Mouse (Mus musculus) midbrain, embryonic 13.5 days (tissue): ENCODE data around the gene Slc16a2. TPM values are rescaled to one million over a fixed set of nuclear protein-coding genes. Genes with fewer than 3 reads are reported as not detected.

Experiments
- ATAC-seq: fragments of 200-750 bp; cut with Nextera tagmentation; 2 replicates; pipeline ENCODE4 v1.8.0; 2017; ENCODE audit warnings: mild to moderate bottlenecking, moderate TSS enrichment, moderate library complexity
- H3K27ac ChIP-seq: fragments of 300-500 bp; sonication (generic); 2 replicates; pipeline ENCODE4 v1.5.1; 2015; ENCODE audit warnings: inconsistent platforms, mild to moderate bottlenecking, moderate library complexity
- H3K27me3 ChIP-seq: fragments of 300-500 bp; sonication (generic); 2 replicates; pipeline ENCODE4 v1.6.1; 2015; ENCODE audit warnings: mild to moderate bottlenecking, inconsistent platforms
- H3K36me3 ChIP-seq: fragments of 300-500 bp; sonication (generic); 2 replicates; pipeline ENCODE4 v1.6.1; 2015; ENCODE audit warnings: mild to moderate bottlenecking, inconsistent platforms
- H3K4me1 ChIP-seq: fragments of 300-500 bp; sonication (generic); replicated peaks from 2 replicates; pipeline ENCODE4 v1.6.1; 2015; ENCODE audit warnings: inconsistent platforms
- H3K4me2 ChIP-seq: fragments of 300-500 bp; sonication (generic); replicated peaks from 2 replicates; pipeline ENCODE4 v1.6.1; 2015; ENCODE audit warnings: moderate library complexity, mild to moderate bottlenecking, inconsistent platforms
- H3K4me3 ChIP-seq: fragments of 300-500 bp; sonication (generic); replicated peaks from 2 replicates; pipeline ENCODE4 v1.5.1; 2015; ENCODE audit warnings: mild to moderate bottlenecking, inconsistent platforms
- H3K9ac ChIP-seq: fragments of 300-500 bp; sonication (generic); replicated peaks from 2 replicates; pipeline ENCODE4 v1.6.1; 2015; ENCODE audit warnings: mild to moderate bottlenecking, inconsistent platforms
- H3K9me3 ChIP-seq: fragments of 300-500 bp; sonication (generic); 2 replicates; pipeline ENCODE4 v1.6.1; 2016; ENCODE audit warnings: mild to moderate bottlenecking, inconsistent platforms
- WGBS: fragments of 180-500 bp; shearing (Covaris S2); methylation state at CpG from one replicate; pipeline ENCODE4 v1.1.7; 2015; 5-methylcytosine and 5-hydroxymethylcytosine counted together
- polyA plus RNA-seq: library from polyadenylated mRNA; unstranded; fragments of >200 nt; fragmentation: Nextera tagmentation; extraction: Ambion mirVana; gene quantifications from 2 replicates; pipeline ENCODE4 v1.2.1, GENCODE M21; 2015

Gene Slc16a2
- polyA plus RNA-seq, 1 experiment from 2014 or later = 23.3 TPM

DNA sequence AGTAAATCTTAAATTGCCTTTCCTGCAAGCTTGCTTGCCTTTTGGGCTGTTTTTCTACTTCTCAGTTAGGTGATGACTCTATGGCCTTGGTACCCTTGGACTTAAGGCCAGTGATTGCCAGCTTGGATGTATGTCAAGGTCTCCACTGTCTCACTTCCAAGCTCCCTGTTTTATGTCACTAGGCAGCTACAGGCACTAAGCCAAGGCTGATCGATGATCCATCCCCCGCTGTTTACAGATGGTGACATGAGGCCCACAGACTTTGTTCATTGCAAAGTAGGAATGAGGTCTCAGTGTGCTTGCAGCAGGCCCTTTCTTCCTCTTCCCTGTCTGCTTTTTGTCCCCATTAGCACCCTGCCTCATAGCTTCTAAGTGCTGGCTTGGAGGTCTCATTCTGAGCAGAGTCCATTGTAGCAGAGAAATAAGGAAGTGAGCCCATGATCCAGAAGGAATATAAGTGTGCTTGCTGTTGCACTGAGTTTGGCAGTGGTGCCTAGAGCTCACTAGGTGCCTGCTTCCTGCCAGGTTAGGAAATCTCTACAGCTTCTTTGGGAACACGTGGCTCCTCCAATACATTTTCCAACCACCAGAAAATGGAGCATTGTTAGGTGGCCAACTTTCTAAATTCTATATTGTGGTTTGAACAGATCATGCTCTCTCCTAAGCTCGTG lies 89.6 kb downstream of the Slc16a2 start:
- ATAC-seq = no peak
- H3K9me3 ChIP-seq = no peaks in the 10 kb centered on the region
- WGBS = 79% methylated on average over 4 of the region's 4 CpGs
- H3K36me3 ChIP-seq = no peaks in the 10 kb centered on the region
- no peak overlapping the region for H3K27ac ChIP-seq
- H3K4me2 ChIP-seq = no peak overlapping the region
- H3K4me1 ChIP-seq = 0 out of 2 replicates have a peak, but pooled peaks cover 2% of the 10 kb centered on the region
- no peak overlapping the region for H3K9ac ChIP-seq
- peaks cover 81% of the 10 kb centered on the region for H3K27me3 ChIP-seq
- no peak overlapping the region for H3K4me3 ChIP-seq

DNA sequence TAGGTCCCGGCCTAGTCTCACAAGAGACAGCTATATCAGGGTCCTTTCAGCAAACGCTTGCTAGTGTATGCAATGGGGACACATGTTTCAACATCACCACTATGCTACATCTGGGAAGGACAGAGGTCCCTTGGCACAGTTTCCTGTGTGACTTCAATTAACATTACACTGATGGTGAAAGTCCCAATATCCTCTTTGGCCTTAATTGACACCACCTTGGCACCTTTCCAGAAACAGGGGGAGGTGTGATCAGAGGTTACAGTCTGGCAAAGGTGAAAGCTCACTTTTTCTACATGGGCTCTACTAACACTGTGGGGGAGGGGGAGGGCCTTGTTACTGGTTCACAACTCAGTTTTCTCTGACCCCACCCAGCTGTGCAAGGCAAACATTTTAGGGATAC lies 99.3 kb downstream of the Slc16a2 start:
- H3K36me3 ChIP-seq = no peaks in the 10 kb centered on the region
- no peak overlapping the region for H3K4me2 ChIP-seq
- no peak overlapping the region for H3K4me3 ChIP-seq
- peaks cover 87% of the 10 kb centered on the region for H3K27me3 ChIP-seq
- 77% methylated on average over 2 of the region's 2 CpGs for WGBS
- peaks cover 5% of the 10 kb centered on the region; the same call in 1 of the 2 replicates for H3K4me1 ChIP-seq
- no peak for ATAC-seq
- H3K27ac ChIP-seq = no peak overlapping the region
- no peak overlapping the region for H3K9ac ChIP-seq
- H3K9me3 ChIP-seq = no peaks in the 10 kb centered on the region

DNA sequence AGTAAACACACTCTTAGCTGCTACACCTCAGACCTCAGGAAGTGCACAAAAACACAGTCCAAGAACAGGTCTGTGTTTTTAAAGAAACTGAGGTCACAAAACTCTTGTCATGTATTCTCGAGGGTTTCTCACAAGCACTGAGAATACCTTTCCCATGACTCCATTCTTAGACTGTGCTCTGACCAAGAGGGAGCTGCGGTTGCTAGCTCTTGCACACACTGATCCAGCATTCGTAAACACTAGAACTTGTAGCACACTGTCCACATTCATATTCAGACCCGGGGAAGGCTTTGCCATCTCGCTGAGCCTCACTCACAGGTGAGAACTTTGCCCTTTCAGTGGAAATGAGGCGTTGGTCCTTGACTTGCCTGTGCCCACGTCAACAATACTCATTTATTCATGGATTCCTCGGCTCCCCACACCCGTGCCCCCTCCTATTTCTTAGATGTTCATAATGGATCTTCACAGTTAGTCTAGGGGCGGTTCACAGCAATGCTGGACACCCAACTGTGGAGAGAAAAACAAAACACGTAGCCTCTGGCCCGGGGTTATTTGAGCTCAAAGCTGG lies 102.1 kb downstream of the Slc16a2 start:
- no peak overlapping the region for H3K4me2 ChIP-seq
- 42% methylated on average over 12 of the region's 12 CpGs for WGBS
- no peak overlapping the region for H3K4me3 ChIP-seq
- H3K9ac ChIP-seq = no peak overlapping the region
- no peak for ATAC-seq
- peaks cover 81% of the 10 kb centered on the region for H3K27me3 ChIP-seq
- no peak overlapping the region for H3K27ac ChIP-seq
- H3K4me1 ChIP-seq = peaks cover 5% of the 10 kb centered on the region; the same call in 1 of the 2 replicates
- H3K36me3 ChIP-seq = no peaks in the 10 kb centered on the region
- no peaks in the 10 kb centered on the region for H3K9me3 ChIP-seq

DNA sequence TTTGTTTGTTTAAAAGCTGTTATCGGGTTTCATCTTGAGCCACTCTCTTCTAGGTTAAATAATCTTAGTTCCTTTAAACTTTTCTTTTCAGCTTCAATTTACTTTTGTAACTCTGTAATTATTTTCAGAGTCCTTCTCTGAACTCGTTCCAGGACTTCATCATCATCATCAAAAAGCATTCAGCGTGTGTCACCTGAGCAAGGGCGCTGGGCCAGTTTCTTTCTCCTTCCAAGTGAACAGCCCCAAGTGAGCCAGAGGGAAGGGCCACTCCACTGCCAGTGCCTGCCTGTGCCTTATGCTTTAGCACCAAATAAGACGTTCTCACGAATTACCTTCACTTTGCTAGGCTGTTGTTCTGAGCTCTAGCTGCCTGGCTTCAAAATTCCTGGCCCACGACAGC lies 108.9 kb downstream of the Slc16a2 start:
- Histone ChIP-seq H3K36me3 (no peaks in the 10 kb centered on the region), H3K9ac (no peak overlapping the region), H3K4me2 (no peak overlapping the region), H3K4me1 (no peaks in the 10 kb centered on the region), H3K9me3 (no peaks in the 10 kb centered on the region), H3K27me3 (peaks cover 83% of the 10 kb centered on the region), H3K27ac (no peak overlapping the region), H3K4me3 (no peak overlapping the region)
- WGBS = 54% methylated on average over 7 of the region's 7 CpGs
- ATAC-seq = no peak

DNA sequence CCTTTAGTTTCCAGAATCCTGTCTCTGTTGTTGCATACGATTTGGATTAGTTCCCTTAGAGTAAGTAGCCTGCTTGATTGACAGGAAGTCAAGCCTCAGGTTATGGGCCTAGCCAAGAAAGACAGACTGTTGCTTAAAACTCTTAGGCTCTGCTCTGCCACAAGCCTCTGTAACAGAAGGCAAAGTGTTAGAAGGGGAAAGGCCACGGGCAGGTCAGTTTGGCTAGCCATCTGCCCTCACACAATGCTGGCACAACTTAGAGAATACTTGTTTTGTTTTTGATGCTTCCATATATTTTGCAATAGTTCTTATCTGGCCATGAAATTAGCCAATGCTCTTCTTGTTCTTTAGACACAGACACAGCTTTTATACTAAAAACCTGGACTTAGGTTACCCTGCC lies 112.1 kb downstream of the Slc16a2 start:
- 67% methylated on average over 2 of the region's 2 CpGs for WGBS
- H3K4me2 ChIP-seq = no peak overlapping the region
- H3K9ac ChIP-seq = no peak overlapping the region
- no peak overlapping the region for H3K27ac ChIP-seq
- peaks cover 95% of the 10 kb centered on the region for H3K27me3 ChIP-seq
- H3K36me3 ChIP-seq = no peaks in the 10 kb centered on the region
- H3K4me3 ChIP-seq = no peak overlapping the region
- no peak for ATAC-seq
- H3K4me1 ChIP-seq = no peaks in the 10 kb centered on the region
- no peaks in the 10 kb centered on the region for H3K9me3 ChIP-seq

DNA sequence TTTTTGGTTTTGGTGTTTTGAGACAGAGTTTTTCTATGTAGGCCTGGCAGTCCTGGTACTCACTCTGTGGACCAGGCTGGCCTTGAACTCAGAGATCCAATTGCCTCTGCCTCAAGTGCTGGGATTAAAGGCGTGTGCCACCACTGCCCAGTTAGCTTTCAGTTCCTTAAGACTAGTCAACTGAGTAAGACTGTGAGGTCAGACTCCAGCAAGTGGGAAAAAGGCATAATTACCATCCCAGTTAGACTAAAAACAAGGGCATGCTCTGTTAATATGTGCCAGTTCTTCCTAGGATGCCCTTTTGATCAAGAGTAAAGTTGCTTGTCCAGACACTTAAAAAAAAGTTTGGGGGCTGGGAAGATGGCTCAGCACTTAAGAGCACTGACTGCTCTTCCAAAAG lies 113.2 kb downstream of the Slc16a2 start:
- Histone ChIP-seq H3K4me2 (no peak overlapping the region), H3K4me3 (no peak overlapping the region), H3K9me3 (no peaks in the 10 kb centered on the region), H3K9ac (no peak overlapping the region), H3K36me3 (no peaks in the 10 kb centered on the region), H3K27me3 (peaks cover 97% of the 10 kb centered on the region), H3K4me1 (0 out of 2 replicates have a peak, but pooled peaks cover 5% of the 10 kb centered on the region), H3K27ac (no peak overlapping the region)
- ATAC-seq = no peak
- 68% methylated on average over 1 of the region's 1 CpGs for WGBS

DNA sequence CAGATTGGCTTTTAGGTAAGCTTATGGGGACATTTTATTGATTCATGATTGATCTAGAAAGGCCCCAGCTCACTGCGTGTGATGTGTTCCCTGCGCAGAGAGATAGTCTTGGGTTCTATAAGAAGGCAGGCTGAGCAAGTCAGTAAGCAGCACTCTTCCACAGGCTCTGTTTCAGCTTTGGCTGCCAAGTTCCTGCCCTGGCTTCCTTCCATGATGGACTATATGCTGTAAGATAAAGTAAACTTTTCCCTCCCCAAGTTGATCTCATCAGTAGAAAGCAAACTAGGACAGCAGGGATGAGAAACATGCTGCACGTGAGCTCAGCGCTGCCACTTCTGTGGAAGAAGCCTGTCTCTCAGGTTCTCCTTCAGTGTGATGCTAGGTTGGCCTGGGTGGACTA lies 117.2 kb downstream of the Slc16a2 start:
- H3K4me1 ChIP-seq = 0 out of 2 replicates have a peak, but pooled peaks cover 5% of the 10 kb centered on the region
- no peak overlapping the region for H3K4me3 ChIP-seq
- H3K9me3 ChIP-seq = no peaks in the 10 kb centered on the region
- WGBS = 92% methylated on average over 4 of the region's 4 CpGs
- H3K9ac ChIP-seq = no peak overlapping the region
- no peak overlapping the region for H3K4me2 ChIP-seq
- H3K27ac ChIP-seq = no peak overlapping the region
- H3K27me3 ChIP-seq = peaks cover 97% of the 10 kb centered on the region
- ATAC-seq = no peak
- H3K36me3 ChIP-seq = no peaks in the 10 kb centered on the region

DNA sequence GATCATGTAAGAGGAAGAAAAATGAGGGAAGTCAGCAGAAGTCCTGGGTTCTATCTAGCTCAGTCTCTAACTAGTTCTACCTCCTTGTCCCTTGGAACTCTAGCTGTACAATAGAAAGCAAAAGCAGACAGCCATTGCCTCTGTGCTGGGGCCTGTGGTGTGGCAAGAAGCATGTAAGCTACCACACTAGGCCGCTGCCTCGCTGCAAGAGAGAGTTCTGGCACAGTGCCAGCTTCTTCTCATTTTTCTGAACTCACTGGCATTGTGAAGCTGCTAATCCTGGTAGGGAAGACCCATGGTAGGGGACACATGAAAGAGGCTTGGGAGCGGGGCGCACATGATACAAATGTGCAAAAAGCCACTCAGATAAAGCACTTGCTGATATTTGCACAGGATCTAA lies 117.8 kb downstream of the Slc16a2 start:
- WGBS = 42% methylated on average over 4 of the region's 4 CpGs
- H3K27me3 ChIP-seq = peaks cover 97% of the 10 kb centered on the region
- peak; percentile 60; the same call in 1 of the 2 replicates for ATAC-seq
- H3K4me2 ChIP-seq = no peak overlapping the region
- H3K36me3 ChIP-seq = no peaks in the 10 kb centered on the region
- no peak overlapping the region for H3K9ac ChIP-seq
- no peak overlapping the region for H3K27ac ChIP-seq
- H3K4me3 ChIP-seq = no peak overlapping the region
- 0 out of 2 replicates have a peak, but pooled peaks cover 5% of the 10 kb centered on the region for H3K4me1 ChIP-seq
- no peaks in the 10 kb centered on the region for H3K9me3 ChIP-seq

DNA sequence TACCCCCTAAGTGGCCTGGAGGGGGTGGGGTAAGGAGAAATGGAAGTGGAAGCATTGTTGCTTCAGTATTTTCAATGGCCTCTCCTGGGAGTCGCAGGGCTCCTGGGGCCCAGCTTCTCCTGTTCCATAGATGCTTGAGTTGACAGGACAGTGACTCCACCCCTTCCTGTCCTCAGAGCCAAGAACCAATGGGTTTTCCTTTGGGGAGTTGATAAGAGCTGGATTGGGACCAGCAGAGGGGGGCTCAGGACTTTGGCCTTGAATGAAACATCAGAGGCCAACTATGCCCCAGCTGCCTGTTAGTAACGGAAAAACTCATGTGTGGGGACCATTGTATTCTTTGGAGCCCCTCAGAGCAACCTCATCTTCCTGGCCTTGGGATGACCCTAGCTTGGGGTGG lies 124.0 kb downstream of the Slc16a2 start:
- H3K27ac ChIP-seq = no peak overlapping the region
- H3K9me3 ChIP-seq = no peaks in the 10 kb centered on the region
- WGBS = 71% methylated on average over 2 of the region's 2 CpGs
- peaks cover 11% of the 10 kb centered on the region for H3K4me1 ChIP-seq
- H3K36me3 ChIP-seq = no peaks in the 10 kb centered on the region
- peaks cover 97% of the 10 kb centered on the region for H3K27me3 ChIP-seq
- no peak overlapping the region for H3K4me2 ChIP-seq
- H3K9ac ChIP-seq = no peak overlapping the region
- no peak overlapping the region for H3K4me3 ChIP-seq
- no peak for ATAC-seq

DNA sequence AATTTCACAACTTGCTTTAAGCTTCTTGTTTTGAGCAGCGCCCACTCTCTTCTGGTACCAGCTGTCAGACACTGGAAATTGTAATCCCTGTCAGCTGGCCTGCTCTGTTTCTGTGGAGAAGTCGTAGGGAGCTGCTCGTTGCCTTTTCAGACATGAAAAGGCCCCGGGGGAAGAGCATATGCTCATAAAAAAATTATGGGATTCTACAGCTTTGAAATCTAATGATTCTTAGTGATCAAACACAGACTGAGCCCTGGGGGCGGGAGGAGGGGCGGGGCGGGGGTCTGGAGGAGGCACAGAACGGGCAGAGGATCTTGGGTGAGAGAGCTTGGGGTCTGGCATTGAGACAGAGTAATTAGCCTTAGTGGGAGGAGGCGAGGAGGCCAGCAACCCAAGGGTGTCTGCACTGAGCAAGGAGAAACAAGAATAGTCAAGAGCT lies 125.7 kb downstream of the Slc16a2 start:
- peak overlapping the region; percentile 39; the same call in 1 of the 2 replicates for H3K9ac ChIP-seq
- H3K27ac ChIP-seq = peak overlapping the region; percentile 80
- H3K27me3 ChIP-seq = peaks cover 94% of the 10 kb centered on the region
- no peaks in the 10 kb centered on the region for H3K36me3 ChIP-seq
- 6% methylated on average over 9 of the region's 9 CpGs for WGBS
- H3K4me2 ChIP-seq = peak overlapping the region; percentile 68
- peak overlapping the region; percentile 21 for H3K4me3 ChIP-seq
- peak; percentile 78 for ATAC-seq
- H3K4me1 ChIP-seq = peaks cover 11% of the 10 kb centered on the region
- H3K9me3 ChIP-seq = no peaks in the 10 kb centered on the region

DNA sequence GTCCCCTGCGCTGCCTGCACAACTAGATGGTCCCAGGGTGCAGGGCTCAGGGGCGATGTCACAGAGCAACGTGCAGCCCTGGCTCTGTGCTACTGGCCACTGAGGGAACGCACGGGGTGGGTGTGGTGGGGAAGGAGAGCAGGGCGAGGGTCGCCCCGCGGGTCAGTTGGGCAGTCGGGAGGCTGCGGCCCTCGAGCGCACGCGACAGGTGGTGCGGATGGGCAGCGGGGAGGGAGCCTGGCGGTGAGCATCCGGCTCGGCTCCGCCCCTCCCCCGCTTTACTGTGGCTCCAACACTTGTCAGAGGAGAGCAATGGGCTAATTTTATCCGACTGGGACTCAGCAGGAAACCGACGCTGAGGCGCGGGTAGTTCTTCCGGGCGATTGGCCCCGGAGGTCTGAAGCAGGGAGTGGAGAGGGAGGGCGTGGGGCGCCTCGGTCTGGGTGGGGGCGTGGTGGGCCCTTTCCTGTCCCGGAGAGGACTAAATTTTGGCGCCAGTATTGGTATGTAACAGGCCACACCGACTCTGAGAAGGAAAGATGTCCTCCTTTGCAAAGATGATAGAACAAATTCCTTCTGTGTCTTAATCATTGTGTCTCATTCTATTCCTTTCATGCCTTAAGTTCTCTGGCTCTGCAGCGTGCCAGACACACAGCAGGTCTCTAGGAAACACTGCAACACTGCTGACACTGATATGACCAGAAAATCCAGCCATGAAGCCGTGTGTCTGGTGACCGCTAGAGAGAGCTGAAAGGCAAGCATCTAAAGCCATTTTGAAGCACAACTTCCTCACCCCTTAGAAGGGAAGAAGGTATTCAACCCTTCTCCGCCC lies 126.4 kb downstream of the Slc16a2 start:
- Histone ChIP-seq H3K4me1 (peaks cover 11% of the 10 kb centered on the region), H3K27ac (peak overlapping the region; percentile 80), H3K9me3 (no peaks in the 10 kb centered on the region), H3K4me3 (peak overlapping the region; percentile 42), H3K4me2 (peak overlapping the region; percentile 68), H3K27me3 (peaks cover 92% of the 10 kb centered on the region), H3K36me3 (no peaks in the 10 kb centered on the region), H3K9ac (peak overlapping the region; percentile 66)
- WGBS = 2% methylated on average over 37 of the region's 41 CpGs
- peak; percentile 83 for ATAC-seq

DNA sequence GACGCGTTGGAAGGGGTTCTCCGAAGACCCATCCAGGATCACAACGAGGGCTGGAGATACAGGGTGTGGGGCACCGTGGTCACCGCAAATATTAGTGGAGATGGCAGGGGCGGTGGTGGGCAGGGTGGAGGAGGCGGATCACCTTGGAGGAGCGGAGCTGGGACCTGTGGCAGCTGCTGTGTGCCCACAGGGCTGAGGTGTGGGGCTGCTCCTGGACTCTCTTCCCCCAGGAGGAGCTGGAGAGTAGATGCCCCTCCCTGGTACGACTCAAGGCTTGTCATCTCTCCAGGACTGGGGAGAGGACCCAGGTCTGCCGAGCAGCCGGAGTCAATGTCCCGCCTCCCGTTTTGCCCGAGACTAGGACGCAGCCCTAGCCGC lies 127.0 kb downstream of the Slc16a2 start:
- ATAC-seq = peak; percentile 64; the same call in 1 of the 2 replicates
- peaks cover 92% of the 10 kb centered on the region for H3K27me3 ChIP-seq

More for the DNA sequence above, 127.0 kb downstream of the Slc16a2 start:
- peak overlapping the region; percentile 68 for H3K4me2 ChIP-seq
- 13% methylated on average over 10 of the region's 17 CpGs for WGBS
- peak overlapping the region; percentile 42 for H3K4me3 ChIP-seq
- no peaks in the 10 kb centered on the region for H3K9me3 ChIP-seq
- H3K27ac ChIP-seq = peak overlapping the region; percentile 80
- peak overlapping the region; percentile 66 for H3K9ac ChIP-seq
- H3K4me1 ChIP-seq = peaks cover 11% of the 10 kb centered on the region
- H3K36me3 ChIP-seq = no peaks in the 10 kb centered on the region
